Mouse (Mus musculus): ENCODE data around the gene Ccdc36. TPM values are rescaled to one million over a fixed set of nuclear protein-coding genes. Genes with fewer than 3 reads are reported as not detected.

The Ccdc36 gene
- total RNA-seq, 2 experiments from 2014 or later = not detected

DNA sequence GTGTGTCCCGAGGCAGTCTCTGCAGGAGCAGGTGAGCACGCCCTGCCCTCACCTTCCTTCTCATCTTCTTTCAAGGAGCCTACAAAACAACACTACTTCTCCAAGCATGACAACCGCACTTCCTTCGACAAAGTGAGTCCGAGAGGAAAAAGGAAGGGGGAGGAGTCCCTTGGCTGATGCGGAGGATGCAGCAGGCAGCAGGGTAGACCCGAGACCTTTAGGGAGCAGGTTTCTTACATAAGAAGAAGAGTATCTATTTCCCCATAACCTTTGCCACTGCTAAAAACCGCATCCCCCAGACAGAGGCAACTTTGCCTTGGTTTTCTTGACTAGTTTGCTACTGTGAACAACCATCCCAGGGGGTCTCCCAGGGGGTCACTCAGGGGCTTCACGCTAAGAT lies 16.8 kb upstream of the Ccdc36 start:
- no peak for DNase-seq

DNA sequence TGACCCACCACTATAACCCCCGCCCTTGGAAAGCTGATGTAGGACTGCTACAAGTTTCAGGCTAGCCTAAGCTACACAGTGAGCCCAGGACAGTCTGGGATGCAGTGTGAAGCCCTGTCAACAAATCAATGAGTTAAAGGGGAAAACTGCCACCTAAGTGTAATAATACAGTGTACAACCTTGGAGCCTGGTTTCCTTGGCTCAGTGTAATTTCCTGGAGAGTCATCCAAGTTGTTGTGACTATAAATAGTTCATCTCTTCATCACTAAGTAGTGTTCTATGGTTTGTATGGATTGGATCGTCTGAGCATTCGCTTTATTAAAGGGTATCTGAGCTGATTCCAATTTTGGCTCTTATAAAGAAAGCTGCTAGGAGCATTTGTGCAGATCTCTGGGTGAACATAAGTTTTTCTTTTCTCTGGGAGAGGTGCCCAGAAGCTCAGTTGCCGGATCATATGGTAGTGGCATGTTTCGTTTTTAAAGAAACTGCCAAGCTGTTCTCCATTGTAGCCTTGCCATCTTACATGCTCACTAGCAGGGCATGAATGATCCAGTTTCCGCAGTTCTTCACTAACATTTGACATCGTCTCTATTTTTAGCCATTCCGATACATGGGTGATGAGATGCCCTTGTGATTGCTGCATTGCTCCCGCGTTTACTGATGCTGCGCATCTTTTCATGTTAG lies 13.1 kb upstream of the Ccdc36 start:
- DNase-seq = no peak

DNA sequence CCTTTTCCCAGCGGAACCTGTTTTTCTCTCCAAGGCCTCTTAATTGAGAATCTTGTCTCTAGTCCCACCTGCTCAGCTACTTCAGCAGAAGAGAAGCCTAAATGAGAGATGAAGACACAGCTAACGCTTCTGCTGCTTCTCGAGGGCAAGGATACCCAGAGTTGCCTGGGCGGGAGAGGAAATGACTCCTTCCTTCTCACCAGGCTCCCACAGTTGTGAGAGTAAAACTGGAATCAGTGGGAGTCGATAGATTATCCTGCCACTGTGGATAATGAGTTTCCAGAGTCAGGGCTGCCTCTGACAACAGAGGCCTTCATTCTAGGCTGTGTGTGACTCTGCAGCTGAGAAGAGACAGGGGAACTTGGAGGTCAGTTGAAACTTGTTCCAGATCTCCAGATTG lies 12.2 kb upstream of the Ccdc36 start:
- no peak for DNase-seq

GRCm38 (mm10) chr9:108439176-108439575 lies 10.9 kb upstream of the Ccdc36 start:
- no peak for DNase-seq

- no peak for DNase-seq
Measured at GRCm38 (mm10) chr9:108436182-108436581, 7.9 kb upstream of the Ccdc36 start, which contains the start of gene BC048562. BC048562 (plus strand) TSS chr9:108436482.

- peak in 1 of 2 experiments; percentile 26 for DNase-seq
Measured at GRCm38 (mm10) chr9:108431431-108432067, 3.3 kb upstream of the Ccdc36 start.

- peak; percentile 24 to 67 for DNase-seq
Measured at GRCm38 (mm10) chr9:108412221-108412620, 16.1 kb downstream of the Ccdc36 start.

DNA sequence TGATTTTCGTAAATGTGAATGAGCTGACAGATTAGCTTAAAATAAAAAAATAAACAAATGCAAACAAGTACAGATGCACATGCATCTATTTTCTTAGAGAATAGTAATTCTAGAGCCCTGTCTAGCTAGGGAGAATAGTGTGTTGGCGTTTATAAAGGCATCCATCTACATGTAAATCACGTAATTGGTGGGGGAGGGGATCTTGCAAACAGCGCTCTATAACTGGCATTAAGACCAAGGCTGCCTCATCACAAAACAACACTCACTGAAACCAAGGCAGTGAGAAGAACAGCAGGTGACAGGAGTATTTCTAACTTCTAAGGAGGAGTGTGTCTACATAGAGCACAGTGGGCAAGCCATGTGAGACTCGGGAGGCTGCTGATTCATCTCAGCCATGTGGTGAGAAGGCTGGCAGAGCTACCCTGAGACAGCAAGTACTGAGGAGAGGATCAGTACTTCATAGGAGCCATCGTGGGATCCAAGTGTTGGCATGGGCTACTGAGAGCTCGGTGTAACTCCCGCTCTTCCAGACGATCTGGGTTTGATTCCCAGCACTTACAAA lies 16.8 kb downstream of the Ccdc36 start:
- DNase-seq = no peak

DNA sequence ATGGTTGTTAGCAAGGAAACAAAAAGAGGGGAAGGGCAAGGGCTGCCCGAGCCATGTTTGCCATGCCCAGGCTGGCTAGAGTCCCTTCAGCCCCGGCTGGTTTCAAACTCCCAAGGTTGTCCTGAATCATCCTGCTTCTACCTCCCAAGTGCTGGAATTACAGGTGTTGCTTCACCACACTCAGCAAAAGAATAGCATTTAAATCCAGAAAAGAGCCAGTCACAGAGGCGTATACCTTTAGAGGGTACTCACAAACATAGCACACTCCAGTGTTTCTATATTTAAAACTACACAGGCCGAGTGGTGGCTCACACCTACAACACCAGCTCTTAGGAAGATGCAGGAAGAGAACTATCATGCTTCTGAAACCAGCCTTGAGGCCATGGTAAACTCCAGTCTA lies 18.7 kb downstream of the Ccdc36 start:
- no peak for DNase-seq

DNA sequence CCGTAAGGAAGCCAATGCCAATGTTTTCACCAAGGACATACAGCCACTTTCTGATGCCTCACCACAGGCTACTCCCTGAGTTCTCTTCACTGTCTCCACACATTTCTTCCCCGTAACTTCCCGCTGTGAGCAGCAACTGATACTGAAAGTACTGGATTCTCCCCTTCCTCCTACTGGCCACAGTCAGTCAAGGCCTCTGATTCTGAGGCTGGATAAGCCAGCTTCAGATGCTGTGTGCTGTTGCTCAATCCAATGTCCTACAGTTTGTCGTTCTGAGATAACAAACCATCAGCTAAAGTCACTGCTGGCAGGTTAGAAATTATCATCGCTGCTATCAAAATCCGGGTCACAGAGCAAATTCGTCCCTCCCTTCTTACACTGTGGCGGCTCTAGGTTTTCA lies 23.8 kb downstream of the Ccdc36 start:
- DNase-seq = peak; percentile 22 to 24

GRCm38 (mm10) chr9:108403081-108403480 lies 25.2 kb downstream of the Ccdc36 start:
- no peak for DNase-seq

DNA sequence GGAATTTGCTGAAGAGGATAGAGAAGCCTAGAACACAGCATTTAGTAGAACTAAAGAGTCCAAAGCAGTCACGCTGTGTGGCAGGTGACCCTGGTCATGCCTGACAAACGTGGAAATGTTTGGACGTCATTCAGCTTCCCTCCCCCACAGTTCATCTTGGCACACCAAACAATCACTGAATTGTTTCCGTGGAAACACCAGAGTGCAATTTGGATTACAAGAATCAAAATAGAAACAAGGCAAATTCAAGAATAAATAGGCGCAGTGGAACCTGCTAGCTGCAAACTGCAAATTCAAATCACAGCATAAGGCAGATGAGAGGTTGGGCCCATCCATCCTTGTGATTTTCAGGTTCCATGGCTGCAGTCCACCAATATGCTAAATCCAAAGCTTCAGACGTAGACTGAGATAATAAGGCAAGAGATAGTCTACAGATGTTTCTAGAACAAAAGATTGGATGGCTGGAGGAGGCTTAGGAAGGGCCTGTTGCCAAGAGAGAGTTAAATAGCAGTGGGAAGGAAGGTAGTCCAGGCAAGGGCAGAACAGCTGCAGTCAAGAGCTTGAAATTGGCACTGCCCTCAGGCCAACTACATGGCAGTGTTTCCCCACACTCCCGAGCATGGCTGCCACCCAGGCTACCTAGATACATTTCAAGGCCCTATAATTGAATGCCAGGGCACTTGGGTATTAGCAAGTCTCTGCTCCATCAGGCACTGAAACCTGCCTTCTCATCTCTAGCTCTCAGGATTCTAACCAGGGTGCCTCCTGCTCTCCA lies 26.9 kb downstream of the Ccdc36 start:
- peak; percentile 42 to 55 for DNase-seq

- no peak for DNase-seq
Measured at GRCm38 (mm10) chr9:108398324-108398723, 30.0 kb downstream of the Ccdc36 start.

DNA sequence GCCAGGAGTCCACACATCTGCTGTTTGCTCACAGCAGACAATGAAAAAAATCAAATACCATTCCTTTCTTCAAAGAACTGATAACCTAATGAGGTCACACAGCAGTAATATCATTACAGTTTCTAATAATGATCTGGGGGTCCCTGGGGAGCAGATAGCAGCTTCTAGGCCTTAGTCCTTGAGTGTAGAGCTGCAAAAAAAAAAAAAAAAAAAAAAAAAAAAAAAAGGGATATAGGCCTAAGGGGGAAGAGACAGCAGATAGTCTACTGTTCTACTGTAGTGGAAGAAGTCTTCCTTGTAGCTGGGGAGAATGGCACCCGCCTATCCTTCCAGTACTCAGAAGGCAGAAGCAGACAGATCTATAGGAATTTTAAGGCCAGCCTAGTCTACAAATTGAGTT lies 32.9 kb downstream of the Ccdc36 start:
- DNase-seq = no peak

DNA sequence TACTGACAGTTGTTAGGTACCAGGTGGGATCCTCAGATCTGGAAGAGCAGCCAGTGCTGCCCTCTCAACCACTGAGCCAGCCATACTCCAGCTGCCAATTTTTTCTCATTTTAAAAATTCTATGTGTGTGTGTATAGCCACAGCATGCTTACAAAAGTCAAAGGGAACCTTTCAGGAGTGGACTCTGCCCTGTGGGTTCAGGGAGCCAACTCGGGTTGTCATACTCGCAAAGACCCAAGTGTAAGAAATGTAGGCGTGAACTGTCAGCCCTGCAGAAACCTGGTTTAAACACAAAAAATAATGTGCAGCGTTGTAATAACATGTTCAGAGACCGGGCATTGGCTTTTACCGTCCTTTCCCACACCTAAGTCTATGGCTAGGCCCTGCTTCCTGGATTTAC lies 34.1 kb downstream of the Ccdc36 start:
- DNase-seq = no peak

- no peak for DNase-seq
Measured at GRCm38 (mm10) chr9:108392676-108393075, 35.6 kb downstream of the Ccdc36 start, which contains the start of gene 1700102P08Rik. 1700102P08Rik (plus strand) TSS chr9:108392805.

GRCm38 (mm10) chr9:108389220-108389619 lies 39.1 kb downstream of the Ccdc36 start:
- no peak for DNase-seq

- DNase-seq = no peak
Measured at GRCm38 (mm10) chr9:108388601-108389000, 39.7 kb downstream of the Ccdc36 start.

DNA sequence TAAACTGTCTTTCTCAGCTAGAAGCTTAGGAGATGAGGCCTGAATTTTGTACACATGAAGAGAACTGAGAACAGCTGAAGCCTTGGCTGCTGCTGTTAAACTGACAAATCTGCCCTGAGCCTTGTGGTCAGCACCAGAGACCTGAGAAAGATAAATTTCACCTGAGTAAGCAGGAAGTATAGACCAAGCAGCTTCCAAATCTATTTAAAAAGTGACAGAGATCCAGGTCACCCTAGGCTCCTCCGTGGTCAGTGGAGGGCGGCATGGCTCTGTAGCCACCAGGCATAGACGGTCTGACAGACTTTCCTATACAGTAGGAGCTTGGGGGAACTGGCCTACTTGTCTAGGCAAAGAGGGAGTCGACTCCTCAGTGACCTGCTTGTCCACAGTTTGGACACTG lies 41.5 kb downstream of the Ccdc36 start:
- DNase-seq = no peak

DNA sequence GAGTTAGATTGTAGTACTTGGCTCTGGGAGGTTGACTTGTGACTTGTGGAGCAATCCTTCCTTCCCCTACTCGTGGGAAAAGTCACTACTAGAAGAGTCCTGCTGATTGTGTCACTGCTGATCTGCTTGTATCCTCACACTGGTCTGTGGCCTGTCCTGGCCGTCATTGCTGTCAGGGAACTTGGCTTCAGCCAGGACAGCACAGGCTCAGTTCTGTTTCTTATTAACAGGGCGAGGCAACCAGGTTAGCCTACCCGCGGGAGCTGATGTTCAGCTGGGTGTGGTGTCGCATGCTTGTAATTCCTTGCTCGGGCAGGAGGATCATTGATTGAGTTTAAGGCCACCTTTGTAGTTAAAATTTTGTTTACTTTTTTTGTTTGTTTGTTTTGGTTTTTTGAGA lies 43.3 kb downstream of the Ccdc36 start:
- no peak for DNase-seq

GRCm38 (mm10) chr9:108381382-108381781 lies 46.9 kb downstream of the Ccdc36 start:
- no peak for DNase-seq

GRCm38 (mm10) chr9:108379294-108379693 lies 49.0 kb downstream of the Ccdc36 start:
- no peak for DNase-seq

DNA sequence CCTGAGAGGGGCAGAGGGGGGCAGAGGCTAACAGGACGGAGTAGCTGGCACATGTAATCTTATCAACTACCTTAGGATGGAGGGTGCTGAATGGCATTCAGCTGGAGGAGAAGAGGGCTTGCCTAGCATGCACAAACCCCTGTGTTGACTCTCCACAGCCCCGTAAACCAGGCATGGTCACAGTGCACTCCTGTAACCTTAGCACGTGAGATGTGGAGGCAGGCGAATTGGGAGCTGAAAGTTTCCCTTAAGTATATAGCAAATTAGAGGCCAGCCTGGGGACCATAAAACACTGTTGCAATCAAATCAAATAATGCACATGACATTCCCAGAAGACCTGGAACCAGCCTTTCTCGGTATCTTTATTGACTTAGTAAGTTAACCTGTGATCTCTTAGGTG lies 49.5 kb downstream of the Ccdc36 start:
- DNase-seq = no peak
